Mouse (Mus musculus) testis, adult 2 months (tissue): Measurements from ENCODE around the gene Palm2.

Experiments used
- CTCF ChIP-seq: fragments of 200-500 bp; IDR thresholded peaks from 2 replicates; pipeline ENCODE4 v1.5.1; 2012; ENCODE audit warnings: low read depth, mild to moderate bottlenecking, inconsistent platforms, low read length, moderate library complexity; ENCODE audit not compliant: control insufficient read depth, insufficient read depth, insufficient replicate concordance
- POLR2A ChIP-seq: fragments of 200-500 bp; IDR thresholded peaks from 2 replicates; pipeline ENCODE4 v1.6.1; 2012; ENCODE audit warnings: low read depth, mild to moderate bottlenecking, inconsistent platforms, low read length, moderate library complexity; ENCODE audit not compliant: control insufficient read depth

- TF ChIP-seq CTCF (no peak), POLR2A (no peak)
These were observed 10.0 kb upstream of the Palm2 start for GRCm38 (mm10) chr4:57424011-57424410.
